Mouse (Mus musculus) urinary bladder, postnatal 36 days (tissue): ENCODE measurements at regions not wholly inside any gene's neighbourhood (a gene's known extent, or its start where the extent isn't known, plus 50 kb on each side); places are given as distances from the start of the nearest gene placed in this dataset.
"Not testable (repeated sequence)": the region's sequence is repeated elsewhere in the genome, so short reads cannot be mapped to it uniquely, and the experiment has no call there.

ENCODE experiments used
- DNase-seq, 2 experiments: peaks; one replicate each; pipeline ENCODE4 v3.0.0; 2022; ENCODE audit warnings: low spot score in 2 of 2, mixed read lengths in 1 of 2

GRCm38 (mm10) chr13:6855199-6856148 is 206.9 kb upstream of the Pfkp start:
- no peak for DNase-seq

- DNase-seq = no peak
These were observed 188.9 kb upstream of the Pfkp start for GRCm38 (mm10) chr13:6837446-6837845.

- no peak for DNase-seq
These were observed 188.5 kb upstream of the Pfkp start for GRCm38 (mm10) chr13:6837075-6837422.

- DNase-seq = peak; percentile 19 to 42
These were observed 187.9 kb upstream of the Pfkp start for GRCm38 (mm10) chr13:6836351-6837074.

GRCm38 (mm10) chr13:6829882-6830281 is 181.3 kb upstream of the Pfkp start:
- DNase-seq = no peak

GRCm38 (mm10) chr13:6829346-6829745 is 180.8 kb upstream of the Pfkp start:
- no peak for DNase-seq

- not testable (repeated sequence) for DNase-seq
These were observed 180.2 kb upstream of the Pfkp start for GRCm38 (mm10) chr13:6828601-6829330.

- no peak for DNase-seq
These were observed 153.9 kb upstream of the Pfkp start for GRCm38 (mm10) chr13:6802243-6803157.

- no peak for DNase-seq
These were observed 119.5 kb upstream of the Pfkp start for GRCm38 (mm10) chr13:6767936-6768588.

- no peak for DNase-seq
These were observed 108.6 kb upstream of the Pfkp start for GRCm38 (mm10) chr13:6757151-6757550.

- DNase-seq = no peak
These were observed 103.0 kb upstream of the Pfkp start for GRCm38 (mm10) chr13:6751599-6751998.

- DNase-seq = no peak
These were observed 102.6 kb upstream of the Pfkp start for GRCm38 (mm10) chr13:6751149-6751548.

- DNase-seq = no peak
These were observed 93.3 kb upstream of the Pfkp start for GRCm38 (mm10) chr13:6741916-6742315.

GRCm38 (mm10) chr13:6736984-6737566 is 88.5 kb upstream of the Pfkp start:
- no peak for DNase-seq
